Mouse (Mus musculus): ENCODE measurements around the gene Apobec2.
A peak's percentile ranks its signal among the peaks of the same experiment; 100 is the strongest.
"Not testable (repeated sequence)": the region's sequence is repeated elsewhere in the genome, so short reads cannot be mapped to it uniquely, and the experiment has no call there.

Apobec2 gene

GRCm38 (mm10) chr17:48432158-48432980, at the start of gene Apobec2:
Apobec2 (minus strand) TSS chr17:48432930.
- no peak for DNase-seq (ENCODE audit: low spot score)

DNA sequence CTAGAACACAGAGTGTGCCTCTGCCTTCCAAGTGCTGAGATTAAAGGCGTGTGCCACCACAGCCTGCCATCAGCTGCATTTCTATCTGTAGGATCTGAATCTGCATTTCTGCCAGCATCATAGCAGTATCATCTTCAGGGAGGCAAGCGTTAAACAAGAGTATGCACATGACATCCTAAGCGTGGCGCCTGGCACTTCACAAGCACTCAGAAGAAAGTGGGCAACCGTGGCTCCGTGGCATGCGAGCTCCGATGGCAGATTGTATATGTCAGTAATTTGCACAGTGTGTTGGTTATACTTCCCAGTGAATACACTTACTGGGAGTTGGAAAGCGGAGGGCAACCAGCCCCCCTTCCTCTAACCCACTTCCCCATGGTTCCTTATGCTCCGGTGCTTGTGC, 47.2 kb upstream of the Apobec2 start:
- DNase-seq (ENCODE audit: low spot score) = no peak

- no peak for DNase-seq (ENCODE audit: low spot score)
These were observed 42.7 kb upstream of the Apobec2 start for GRCm38 (mm10) chr17:48475444-48475843.

DNA sequence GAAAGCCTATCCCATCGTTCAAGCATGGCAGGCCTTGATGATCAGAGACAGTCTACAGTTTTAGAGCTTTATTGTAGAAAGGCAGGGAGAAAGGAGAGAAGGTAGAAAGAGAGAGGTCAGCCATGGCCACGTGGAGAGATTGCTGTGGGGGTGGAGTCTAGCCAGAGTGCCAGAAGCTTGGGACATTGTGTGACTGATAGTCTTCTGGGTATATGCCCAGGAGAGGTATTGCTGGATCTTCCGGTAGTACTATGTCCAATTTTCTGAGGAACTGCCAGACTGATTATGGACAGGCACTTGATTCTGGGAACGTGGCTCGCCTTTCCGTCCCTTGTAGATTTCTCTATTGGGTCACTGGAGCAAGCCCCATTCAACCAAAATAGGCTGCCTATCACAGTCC, 41.6 kb upstream of the Apobec2 start:
- DNase-seq (ENCODE audit: low spot score) = not testable (repeated sequence)

- peak; percentile 68 for DNase-seq (ENCODE audit: low spot score)
These were observed 34.9 kb upstream of the Apobec2 start for GRCm38 (mm10) chr17:48467395-48468231.

GRCm38 (mm10) chr17:48466769-48467394, 34.2 kb upstream of the Apobec2 start:
- DNase-seq (ENCODE audit: low spot score) = peak; percentile 41

DNA sequence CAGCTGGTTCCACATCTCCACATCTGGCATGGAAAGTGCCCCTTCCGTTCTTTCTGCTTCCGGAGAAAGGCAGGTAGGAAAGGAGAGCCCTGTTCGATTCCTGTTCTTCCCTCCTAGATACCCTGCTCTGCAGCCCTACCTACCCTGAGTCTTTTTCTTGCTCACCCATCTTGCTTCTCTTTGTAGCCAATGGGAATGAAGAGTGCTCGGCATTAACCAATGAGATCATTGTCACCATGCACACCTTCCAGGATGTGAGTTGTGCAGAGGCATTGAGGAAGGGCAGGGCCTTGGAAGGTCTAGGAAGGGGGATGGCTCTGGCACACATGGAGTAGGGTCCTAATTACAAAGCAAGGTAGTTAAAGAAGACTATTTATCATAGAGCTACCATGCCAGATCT, 30.7 kb upstream of the Apobec2 start:
- no peak for DNase-seq (ENCODE audit: low spot score)

GRCm38 (mm10) chr17:48462096-48462495, 29.4 kb upstream of the Apobec2 start:
- DNase-seq (ENCODE audit: low spot score) = peak; percentile 70

GRCm38 (mm10) chr17:48457971-48458653, 25.4 kb upstream of the Apobec2 start:
- no peak for DNase-seq (ENCODE audit: low spot score)

GRCm38 (mm10) chr17:48455955-48456354, 23.2 kb upstream of the Apobec2 start:
- no peak for DNase-seq (ENCODE audit: low spot score)

DNA sequence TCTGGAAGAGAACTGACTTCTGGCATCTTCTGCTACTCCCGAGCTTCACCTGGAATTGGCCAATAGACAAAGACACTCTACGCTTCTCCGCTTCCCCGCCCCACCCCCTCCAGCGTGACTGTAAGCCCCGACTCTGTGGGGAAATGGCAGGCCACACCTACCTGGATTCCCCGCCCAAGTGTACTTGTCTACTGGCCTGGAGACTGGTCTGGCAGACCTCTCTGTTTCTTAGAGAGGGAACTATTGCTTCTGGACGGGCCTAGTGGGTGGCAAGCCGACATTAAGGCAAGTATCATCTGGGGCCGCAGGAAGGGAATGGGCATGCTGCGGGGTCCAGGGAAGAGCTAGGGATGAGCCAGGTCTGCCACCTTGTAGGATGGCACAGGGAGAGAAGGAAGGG, 22.0 kb upstream of the Apobec2 start, which contains the start of gene Unc5cl:
Unc5cl (plus strand) TSS at position 214 of the 400 bp plus-strand sequence.
- no peak for DNase-seq (ENCODE audit: low spot score)

- DNase-seq (ENCODE audit: low spot score) = no peak
These were observed 21.5 kb upstream of the Apobec2 start for GRCm38 (mm10) chr17:48454190-48454589.

DNA sequence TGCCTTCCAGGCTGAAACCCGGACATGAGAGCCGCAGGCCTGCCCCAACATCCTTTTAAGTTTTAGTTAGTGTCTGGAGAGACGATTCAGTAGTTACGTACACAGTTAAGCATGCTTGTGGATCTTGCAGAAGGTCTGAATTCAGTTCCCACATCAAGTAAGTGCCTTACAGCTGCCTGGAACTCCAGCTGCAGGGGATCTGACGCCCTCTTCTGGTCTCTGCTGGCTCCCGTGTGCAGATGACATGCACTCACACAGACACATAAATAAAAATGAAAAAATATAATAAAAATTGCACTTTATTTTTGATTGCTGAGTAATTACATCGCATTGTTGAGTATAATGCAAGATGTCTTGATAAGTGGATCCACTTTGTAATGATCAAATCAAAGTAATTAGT, 20.8 kb upstream of the Apobec2 start:
- DNase-seq (ENCODE audit: low spot score) = no peak

- DNase-seq (ENCODE audit: low spot score) = no peak
These were observed 19.2 kb upstream of the Apobec2 start for GRCm38 (mm10) chr17:48451753-48452444.

- no peak for DNase-seq (ENCODE audit: low spot score)
These were observed 18.6 kb upstream of the Apobec2 start, which contains the start of gene Tspo2 for GRCm38 (mm10) chr17:48451353-48451675. Tspo2 (minus strand) TSS chr17:48451522.

DNA sequence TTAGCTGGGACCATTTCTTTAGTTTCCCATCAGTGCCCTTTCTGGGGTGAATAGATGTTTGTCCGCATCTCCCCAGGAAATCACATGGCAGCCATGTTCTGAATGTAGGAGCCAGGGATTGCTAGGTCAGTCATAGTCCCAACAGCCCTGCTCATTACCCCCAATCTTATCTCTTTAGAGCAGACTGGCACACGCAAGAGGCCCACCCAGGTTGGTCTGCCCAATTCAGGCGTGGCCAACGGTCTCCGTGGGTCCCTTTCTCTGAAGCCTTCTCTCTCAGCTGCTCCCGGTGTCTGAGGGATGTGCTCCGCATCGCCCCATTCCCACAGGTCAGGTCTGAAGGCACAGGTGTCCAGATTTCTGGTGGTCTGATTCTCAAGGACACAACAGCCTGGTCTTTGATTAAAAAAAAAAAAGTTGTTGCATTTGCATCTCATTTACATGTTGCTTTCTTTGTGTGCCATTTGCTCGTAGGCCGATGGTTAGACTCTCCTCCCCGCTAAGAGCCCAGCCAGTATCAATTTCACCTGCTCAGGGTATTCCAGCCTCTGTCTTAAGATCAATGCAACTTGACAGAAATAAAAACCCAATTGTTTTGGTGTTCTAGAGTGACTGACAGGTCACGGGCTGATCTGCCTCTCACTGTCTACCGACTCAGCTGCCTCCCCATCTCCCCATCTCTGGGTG, 18.1 kb upstream of the Apobec2 start:
- DNase-seq (ENCODE audit: low spot score) = no peak

GRCm38 (mm10) chr17:48447675-48448074, 14.9 kb upstream of the Apobec2 start:
- DNase-seq (ENCODE audit: low spot score) = no peak

- DNase-seq (ENCODE audit: low spot score) = no peak
These were observed 10.9 kb upstream of the Apobec2 start for GRCm38 (mm10) chr17:48443542-48444145.

GRCm38 (mm10) chr17:48442745-48443457, 10.2 kb upstream of the Apobec2 start:
- no peak for DNase-seq (ENCODE audit: low spot score)
